18 mouse cellular contexts compared by ENCODE assay signal in genomic region chr5:106089332-106089731, GRCm38 (mm10).
DNase-seq lines count a peak whose midpoint lies in the region; ATAC-seq and TF ChIP-seq lines count a peak whose summit lies in the region.
"Had no signal": no experiment of that assay in that cellular context is flagged by ENCODE, and none has a peak within 500 bp of the region (broad histone marks: within the 10 kb centered on the region; RNA-seq: fewer than 3 reads in every experiment).

No protein-coding gene starts in this region.

- ATAC-seq in forebrain, embryonic 13.5 days, result peak; percentile 70; the same call in 1 of the 2 replicates
- no peak for ATAC-seq in forebrain, embryonic 12.5 days (ENCODE audit: low FRiP score)

- DNase-seq in layer of hippocampus, adult 9-11 months, result peak; percentile 16
- DNase-seq in layer of hippocampus, postnatal 25 days (ENCODE audit: extremely low spot score in 1 of 2, low spot score in 1 of 2), result no peak
- DNase-seq in brain, embryonic 14.5 days (ENCODE audit: low read depth), result peak; percentile 76
- peak; percentile 78 to 80 for DNase-seq in cerebellum, postnatal 25 days
- no peak for DNase-seq in thymus, postnatal 36 days
- DNase-seq in adrenal gland, adult 8-10 months, result no peak
- DNase-seq: gastrocnemius, postnatal 25 days; kidney, adult 11 months; kidney, postnatal 14 days; lung, postnatal 14 days; thymus, postnatal 4 days had no signal

- H3K4me2 ChIP-seq in forebrain, embryonic 13.5 days, result no peak overlapping the region
- no peak overlapping the region for H3K4me2 ChIP-seq in forebrain, embryonic 12.5 days
- H3K4me2 ChIP-seq: heart, embryonic 11.5 days; liver, embryonic 15.5 days; midbrain, embryonic 12.5 days; stomach, embryonic 15.5 days had no signal

- no peak for TF ChIP-seq CTCF in brain, embryonic 14.5 days (IDR thresholded peaks at IDR 0.05; ENCODE audit: borderline replicate concordance, extremely low read depth, insufficient read depth, insufficient read length)

- no peaks in the 10 kb centered on the region for H3K4me1 ChIP-seq in forebrain, embryonic 13.5 days
- H3K4me1 ChIP-seq in forebrain, embryonic 12.5 days, result no peaks in the 10 kb centered on the region
- H3K4me1 ChIP-seq: liver, embryonic 15.5 days; midbrain, embryonic 12.5 days; stomach, embryonic 15.5 days had no signal

- H3K27ac ChIP-seq in forebrain, embryonic 13.5 days, result no peak overlapping the region
- H3K27ac ChIP-seq in forebrain, embryonic 12.5 days, result no peak overlapping the region
- H3K27ac ChIP-seq: liver, embryonic 15.5 days; midbrain, embryonic 12.5 days; stomach, embryonic 15.5 days had no signal

- no peaks in the 10 kb centered on the region for H3K36me3 ChIP-seq in forebrain, embryonic 13.5 days (ENCODE audit: poor library complexity, severe bottlenecking)
- no peaks in the 10 kb centered on the region for H3K36me3 ChIP-seq in forebrain, embryonic 12.5 days (replicated peaks)
- H3K36me3 ChIP-seq: liver, embryonic 15.5 days; midbrain, embryonic 12.5 days; stomach, embryonic 15.5 days had no signal

- H3K4me3 ChIP-seq in forebrain, embryonic 13.5 days, result no peak overlapping the region
- H3K4me3 ChIP-seq in forebrain, embryonic 12.5 days (replicated peaks), result no peak overlapping the region
- H3K4me3 ChIP-seq: liver, embryonic 15.5 days; midbrain, embryonic 12.5 days; myocyte; stomach, embryonic 15.5 days had no signal

- TF ChIP-seq POLR2A in brain, embryonic 14.5 days (IDR thresholded peaks at IDR 0.05; ENCODE audit: borderline replicate concordance, extremely low read depth, insufficient read depth, insufficient read length, poor library complexity, severe bottlenecking), result no peak

- WGBS in forebrain, embryonic 13.5 days, result 69% methylated on average over 7 of the region's 7 CpGs
- WGBS in forebrain, embryonic 12.5 days, result 79% methylated on average over 7 of the region's 7 CpGs

- no peaks in the 10 kb centered on the region; the same call in 1 of the 2 replicates for H3K9me3 ChIP-seq in forebrain, embryonic 13.5 days (replicated peaks)
- H3K9me3 ChIP-seq in forebrain, embryonic 12.5 days, result no peaks in the 10 kb centered on the region
- H3K9me3 ChIP-seq: liver, embryonic 15.5 days; stomach, embryonic 15.5 days had no signal

- H3K27me3 ChIP-seq in forebrain, embryonic 13.5 days, result no peaks in the 10 kb centered on the region
- no peaks in the 10 kb centered on the region for H3K27me3 ChIP-seq in forebrain, embryonic 12.5 days
- H3K27me3 ChIP-seq: liver, embryonic 15.5 days; midbrain, embryonic 12.5 days; stomach, embryonic 15.5 days had no signal

- no peak overlapping the region for H3K9ac ChIP-seq in forebrain, embryonic 13.5 days
- no peak overlapping the region for H3K9ac ChIP-seq in forebrain, embryonic 12.5 days
- H3K9ac ChIP-seq: liver, embryonic 15.5 days; midbrain, embryonic 12.5 days; stomach, embryonic 15.5 days had no signal

Comparison
In these comparisons a context has a peak if more than half of its experiments do, and no peak if none do; other contexts are left out.
1. DNase-seq: peak in layer of hippocampus, adult 9-11 months (single experiment), brain, embryonic 14.5 days (single experiment) and cerebellum, postnatal 25 days (2 of 2); none in layer of hippocampus, postnatal 25 days (0 of 2), thymus, postnatal 36 days (0 of 2) and adrenal gland, adult 8-10 months (single experiment).